ENCODE assay signal across 23 mouse cellular contexts in the genomic region with DNA sequence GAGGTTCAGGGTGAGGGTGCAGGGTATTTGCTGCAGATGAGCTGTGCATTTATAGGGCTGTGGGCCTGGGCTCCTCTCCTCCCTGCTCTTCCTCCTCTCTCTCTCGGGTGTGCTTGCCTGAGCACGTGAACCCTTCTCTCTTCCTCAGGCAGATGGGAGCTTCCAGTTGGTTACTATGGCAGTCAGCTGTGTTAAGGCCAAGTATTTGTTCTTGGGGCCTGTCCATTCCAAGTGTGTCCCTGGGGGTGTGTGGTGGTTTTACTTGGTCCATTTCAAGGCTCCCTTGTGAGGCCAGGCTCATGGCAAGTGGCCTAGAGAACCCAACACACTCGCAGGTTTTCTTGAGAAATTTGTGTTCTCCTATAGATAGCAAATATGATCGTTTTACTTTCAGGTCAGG. TPM values are rescaled to one million over a fixed set of nuclear protein-coding genes. Genes with fewer than 3 reads are reported as not detected.
DNase-seq lines count a peak whose midpoint lies in the region; ATAC-seq and TF ChIP-seq lines count a peak whose summit lies in the region.
"Had no signal": no experiment of that assay in that cellular context is flagged by ENCODE, and none has a peak within 500 bp of the region (broad histone marks: within the 10 kb centered on the region; RNA-seq: fewer than 3 reads in every experiment).

TSS of gene Gm44579 (minus strand) at position 101 of the 400 bp plus-strand sequence.
TSS of gene Olfr287 (minus strand) at position 180 of the 400 bp plus-strand sequence.

- H3K9ac ChIP-seq in hindbrain, postnatal 0 days (replicated peaks; ENCODE audit: low read length): no peak within 1 kb of the TSS
- no peak within 1 kb of the TSS for H3K9ac ChIP-seq in hindbrain, embryonic 12.5 days
- H3K9ac ChIP-seq in midbrain, postnatal 0 days (replicated peaks; ENCODE audit: low read length, poor library complexity, severe bottlenecking): no peak within 1 kb of the TSS
- no peak within 1 kb of the TSS for H3K9ac ChIP-seq in midbrain, embryonic 15.5 days
- H3K9ac ChIP-seq: embryonic facial prominence, embryonic 12.5 days; forebrain, embryonic 15.5 days; hindbrain, embryonic 13.5 days; intestine, embryonic 15.5 days had no signal

- WGBS in hindbrain, postnatal 0 days: 33% methylated on average over 4 of the region's 4 CpGs
- 67% methylated on average over 4 of the region's 4 CpGs for WGBS in hindbrain, embryonic 12.5 days
- 77% methylated on average over 4 of the region's 4 CpGs for WGBS in midbrain, postnatal 0 days
- 67% methylated on average over 4 of the region's 4 CpGs for WGBS in midbrain, embryonic 15.5 days

- no peak for TF ChIP-seq CTCF in hindbrain, postnatal 0 days (IDR thresholded peaks at IDR 0.05; ENCODE audit: low read depth)
- TF ChIP-seq CTCF in midbrain, postnatal 0 days (IDR thresholded peaks at IDR 0.05): no peak

- no peaks in the 10 kb centered on the region for H3K4me1 ChIP-seq in hindbrain, postnatal 0 days (ENCODE audit: insufficient read depth, low read length)
- no peaks in the 10 kb centered on the region for H3K4me1 ChIP-seq in hindbrain, embryonic 12.5 days
- no peaks in the 10 kb centered on the region for H3K4me1 ChIP-seq in midbrain, postnatal 0 days (ENCODE audit: insufficient read depth, low read length)
- no peaks in the 10 kb centered on the region for H3K4me1 ChIP-seq in midbrain, embryonic 15.5 days
- H3K4me1 ChIP-seq: embryonic facial prominence, embryonic 12.5 days; forebrain, embryonic 15.5 days; heart, embryonic 10.5 days; hindbrain, embryonic 13.5 days; intestine, embryonic 15.5 days had no signal

- no peak within 1 kb of the TSS for H3K4me2 ChIP-seq in hindbrain, postnatal 0 days (ENCODE audit: low read depth, low read length)
- H3K4me2 ChIP-seq in hindbrain, embryonic 12.5 days (replicated peaks): no peak within 1 kb of the TSS
- no peak within 1 kb of the TSS for H3K4me2 ChIP-seq in midbrain, postnatal 0 days (ENCODE audit: low read depth, low read length, poor library complexity, severe bottlenecking)
- no peak within 1 kb of the TSS for H3K4me2 ChIP-seq in midbrain, embryonic 15.5 days
- H3K4me2 ChIP-seq: embryonic facial prominence, embryonic 12.5 days; forebrain, embryonic 15.5 days; hindbrain, embryonic 13.5 days; intestine, embryonic 15.5 days had no signal

- H3K27ac ChIP-seq in hindbrain, postnatal 0 days: no peak within 1 kb of the TSS
- no peak within 1 kb of the TSS for H3K27ac ChIP-seq in hindbrain, embryonic 12.5 days
- H3K27ac ChIP-seq in midbrain, postnatal 0 days (ENCODE audit: low read depth, low read length): no peak within 1 kb of the TSS
- no peak within 1 kb of the TSS for H3K27ac ChIP-seq in midbrain, embryonic 15.5 days
- H3K27ac ChIP-seq: embryonic facial prominence, embryonic 12.5 days; forebrain, embryonic 15.5 days; heart, embryonic 10.5 days; hindbrain, embryonic 13.5 days; intestine, embryonic 15.5 days had no signal

- no peak within 1 kb of the TSS for H3K4me3 ChIP-seq in hindbrain, postnatal 0 days (ENCODE audit: low read length)
- H3K4me3 ChIP-seq in hindbrain, embryonic 12.5 days: no peak within 1 kb of the TSS
- no peak within 1 kb of the TSS for H3K4me3 ChIP-seq in midbrain, postnatal 0 days (ENCODE audit: low read depth, low read length)
- H3K4me3 ChIP-seq in midbrain, embryonic 15.5 days: no peak within 1 kb of the TSS
- H3K4me3 ChIP-seq: embryonic facial prominence, embryonic 12.5 days; forebrain, embryonic 15.5 days; heart, embryonic 10.5 days; hindbrain, embryonic 13.5 days; intestine, embryonic 15.5 days had no signal

- peak; percentile 4 for DNase-seq in cerebellum, adult 9-10 months
- DNase-seq in cerebellum, adult 11 months: no peak
- peak; percentile 48 for DNase-seq in hindbrain, postnatal 0 days (ENCODE audit: low spot score)
- peak; percentile 41 for DNase-seq in midbrain, postnatal 0 days (ENCODE audit: low spot score)
- DNase-seq: adrenal gland, adult 8-10 months; cerebellum, postnatal 25 days; gastrocnemius, postnatal 10 days; heart, adult 18-20 months; heart, postnatal 10 days; heart, postnatal 4 days; kidney, adult 18-20 months had no signal

- ATAC-seq in hindbrain, postnatal 0 days: peak; percentile 76; the same call in 1 of the 2 replicates
- no peak for ATAC-seq in hindbrain, embryonic 12.5 days (ENCODE audit: low FRiP score)
- ATAC-seq in midbrain, postnatal 0 days (ENCODE audit: low FRiP score): no peak
- ATAC-seq in midbrain, embryonic 15.5 days (replicated peaks): no peak
- ATAC-seq: forebrain, embryonic 15.5 days; intestine, embryonic 15.5 days had no signal

- H3K9me3 ChIP-seq in hindbrain, postnatal 0 days (ENCODE audit: low read length): no peaks in the 10 kb centered on the region
- H3K9me3 ChIP-seq in hindbrain, embryonic 12.5 days (replicated peaks): no peaks in the 10 kb centered on the region
- no peaks in the 10 kb centered on the region for H3K9me3 ChIP-seq in midbrain, postnatal 0 days (ENCODE audit: low read length)
- no peaks in the 10 kb centered on the region for H3K9me3 ChIP-seq in midbrain, embryonic 15.5 days
- H3K9me3 ChIP-seq: embryonic facial prominence, embryonic 12.5 days; forebrain, embryonic 15.5 days; heart, embryonic 10.5 days; hindbrain, embryonic 13.5 days; intestine, embryonic 15.5 days had no signal

- H3K27me3 ChIP-seq in hindbrain, postnatal 0 days (ENCODE audit: insufficient read depth, low read length): no peaks in the 10 kb centered on the region
- no peaks in the 10 kb centered on the region for H3K27me3 ChIP-seq in hindbrain, embryonic 12.5 days
- no peaks in the 10 kb centered on the region for H3K27me3 ChIP-seq in midbrain, postnatal 0 days (ENCODE audit: insufficient read depth, low read length)
- no peaks in the 10 kb centered on the region for H3K27me3 ChIP-seq in midbrain, embryonic 15.5 days (replicated peaks)
- H3K27me3 ChIP-seq: embryonic facial prominence, embryonic 12.5 days; forebrain, embryonic 15.5 days; hindbrain, embryonic 13.5 days; intestine, embryonic 15.5 days had no signal

- H3K36me3 ChIP-seq in hindbrain, postnatal 0 days (ENCODE audit: insufficient read depth, low read length): no peaks in the 10 kb centered on the region
- no peaks in the 10 kb centered on the region for H3K36me3 ChIP-seq in hindbrain, embryonic 12.5 days
- no peaks in the 10 kb centered on the region for H3K36me3 ChIP-seq in midbrain, postnatal 0 days (ENCODE audit: insufficient read depth, low read length)
- H3K36me3 ChIP-seq in midbrain, embryonic 15.5 days (replicated peaks): no peaks in the 10 kb centered on the region
- H3K36me3 ChIP-seq: embryonic facial prominence, embryonic 12.5 days; forebrain, embryonic 15.5 days; heart, embryonic 10.5 days; hindbrain, embryonic 13.5 days; intestine, embryonic 15.5 days had no signal

RNA-seq across cellular contexts. Expression of gene Gm44579, which starts in this region (rescaled TPM):
- not detected in 2 replicates for total RNA-seq in hindbrain, postnatal 0 days (2014; rRNA removed)
- polyA plus RNA-seq in hindbrain, postnatal 0 days (2015; fragmentation: Nextera tagmentation; extraction: Ambion mirVana): 0.08 and 0.28 TPM in 2 replicates
- not detected in 2 replicates for polyA plus RNA-seq in hindbrain, embryonic 12.5 days (2016; fragmentation: Nextera tagmentation; extraction: Ambion mirVana)
- total RNA-seq in midbrain, postnatal 0 days (2014; rRNA removed): not detected in 2 replicates
- polyA plus RNA-seq in midbrain, postnatal 0 days (2015; fragmentation: Nextera tagmentation; extraction: Ambion mirVana): 0.09 and 0.11 TPM in 2 replicates
- polyA plus RNA-seq in midbrain, embryonic 15.5 days (2015; fragmentation: Nextera tagmentation; extraction: Ambion mirVana): 0.08 TPM in 1 of 2 replicates, not detected in the other
- total RNA-seq: adrenal gland, adult 8-10 months; ES-E14; gastrocnemius, postnatal 10 days; gastrocnemius, postnatal 4 days; heart, adult 18-20 months; heart, postnatal 10 days; heart, postnatal 4 days had no signal
- polyA plus RNA-seq: cortical plate, adult 2 months; embryonic facial prominence, embryonic 12.5 days; forebrain, embryonic 11.5 days; forebrain, embryonic 15.5 days; heart, embryonic 10.5 days; heart, embryonic 14.5 days; hindbrain, embryonic 13.5 days; intestine, embryonic 15.5 days had no signal

RNA-seq across cellular contexts. Expression of gene Olfr287, which starts in this region (rescaled TPM):
- total RNA-seq in hindbrain, postnatal 0 days (2014; rRNA removed): 2.0 and 5.4 TPM in 2 replicates
- polyA plus RNA-seq in hindbrain, postnatal 0 days (2015; fragmentation: Nextera tagmentation; extraction: Ambion mirVana): 2.0 and 2.3 TPM in 2 replicates
- not detected in 2 replicates for polyA plus RNA-seq in hindbrain, embryonic 12.5 days (2016; fragmentation: Nextera tagmentation; extraction: Ambion mirVana)
- 0.44 and 1.2 TPM in 2 replicates for total RNA-seq in midbrain, postnatal 0 days (2014; rRNA removed)
- 1.2 and 1.5 TPM in 2 replicates for polyA plus RNA-seq in midbrain, postnatal 0 days (2015; fragmentation: Nextera tagmentation; extraction: Ambion mirVana)
- polyA plus RNA-seq in midbrain, embryonic 15.5 days (2015; fragmentation: Nextera tagmentation; extraction: Ambion mirVana): 0.22 TPM in 1 of 2 replicates, not detected in the other
- total RNA-seq: ES-E14; gastrocnemius, postnatal 10 days; gastrocnemius, postnatal 4 days; heart, adult 18-20 months; heart, postnatal 10 days; heart, postnatal 4 days had no signal
- polyA plus RNA-seq: embryonic facial prominence, embryonic 12.5 days; forebrain, embryonic 11.5 days; forebrain, embryonic 15.5 days; heart, embryonic 10.5 days; heart, embryonic 14.5 days; hindbrain, embryonic 13.5 days; intestine, embryonic 15.5 days had no signal
